Mouse (Mus musculus) small intestine, adult 2 months (tissue): Measurements from ENCODE around the gene Pramef6. TPM values are rescaled to one million over a fixed set of nuclear protein-coding genes. Genes with fewer than 3 reads are reported as not detected.
"Not testable (repeated sequence)": the region's sequence is repeated elsewhere in the genome, so short reads cannot be mapped to it uniquely, and the experiment has no call there.

Experiments
- H3K27ac ChIP-seq: fragments of 200-500 bp; 2 replicates; pipeline ENCODE4 v1.5.1; 2012; ENCODE audit warnings: low read depth, low read length, control low read depth, inconsistent platforms; ENCODE audit not compliant: insufficient read depth
- H3K27me3 ChIP-seq: fragments of 200-500 bp; 2 replicates; pipeline ENCODE4 v1.6.1; 2012; ENCODE audit warnings: mild to moderate bottlenecking, moderate library complexity, low read length, inconsistent platforms; ENCODE audit not compliant: control insufficient read depth, insufficient read depth
- H3K36me3 ChIP-seq: fragments of 200-500 bp; 2 replicates; pipeline ENCODE4 v1.6.1; 2012; ENCODE audit warnings: mild to moderate bottlenecking, low read length, control low read depth, inconsistent platforms; ENCODE audit not compliant: control insufficient read depth, insufficient read depth
- H3K4me1 ChIP-seq: fragments of 200-500 bp; 2 replicates; pipeline ENCODE4 v1.6.1; 2012; ENCODE audit warnings: low read length, inconsistent platforms, mixed read lengths; ENCODE audit not compliant: control insufficient read depth, insufficient read depth, insufficient read length
- H3K4me3 ChIP-seq: fragments of 200-500 bp; 2 replicates; pipeline ENCODE4 v1.5.1; 2012; ENCODE audit warnings: low read depth, mild to moderate bottlenecking, control low read depth, inconsistent platforms, low read length, moderate library complexity
- WGBS: fragments of 180-500 bp; shearing (Covaris S2); methylation state at CpG from one replicate; pipeline ENCODE4 v1.1.7; 2018; 5-methylcytosine and 5-hydroxymethylcytosine counted together
- polyA plus RNA-seq: library from polyadenylated mRNA; depleted of rRNA; stranded (reverse); fragments of >200 nt; gene quantifications from 2 replicates; pipeline ENCODE4 v1.2.3, GENCODE M21; 2012; rRNA removed

Gene Pramef6
- polyA plus RNA-seq = not detected in 2 replicates

DNA sequence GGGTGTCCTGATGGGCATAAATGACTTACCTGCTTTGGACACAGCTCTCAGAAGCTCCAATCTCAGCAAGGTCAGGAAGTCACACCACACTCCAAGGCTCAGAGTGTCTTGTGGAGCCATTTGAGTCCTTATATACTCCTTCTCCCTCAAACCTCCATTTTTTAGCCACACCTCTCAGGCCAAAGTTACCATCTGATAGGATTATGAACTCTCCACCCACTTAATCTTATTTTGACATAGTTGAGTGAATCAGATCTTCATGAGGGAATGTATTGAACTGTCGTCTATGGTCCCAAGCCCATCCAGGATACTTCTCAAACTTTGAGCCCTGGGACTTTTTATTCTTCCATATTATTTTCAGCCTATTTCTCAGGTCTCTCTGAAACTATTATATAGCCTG, at the start of gene Pramef6:
Pramef6 (minus strand) TSS at position 101 of the 400 bp plus-strand sequence.
- H3K4me3 ChIP-seq, H3K27ac ChIP-seq, H3K36me3 ChIP-seq, H3K4me1 ChIP-seq, H3K27me3 ChIP-seq: not testable (repeated sequence)
- 84% methylated on average over 1 of the region's 1 CpGs for WGBS

DNA sequence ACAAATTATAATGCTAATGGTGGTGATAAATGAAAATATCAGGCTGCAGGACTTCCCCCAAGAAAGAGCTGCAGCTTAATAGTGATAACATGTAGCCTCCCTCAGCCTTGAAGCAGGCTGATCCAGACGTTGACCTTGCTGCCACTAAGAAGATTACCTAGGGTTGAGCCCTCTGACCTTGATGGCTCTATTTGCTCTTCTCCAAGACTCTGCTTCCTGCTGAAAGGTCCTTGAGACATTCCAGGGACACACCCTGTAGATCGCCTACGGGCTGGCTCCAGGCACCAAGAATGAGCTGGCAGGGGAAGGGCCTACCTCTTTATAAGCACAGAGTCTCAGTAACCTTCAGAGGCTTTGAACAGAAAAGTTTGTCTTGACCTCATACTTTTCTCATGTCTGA, 5.8 kb downstream of the Pramef6 start:
- not testable (repeated sequence) for H3K27me3 ChIP-seq, H3K36me3 ChIP-seq, H3K4me1 ChIP-seq, H3K4me3 ChIP-seq, H3K27ac ChIP-seq
- WGBS = 76% methylated on average over 3 of the region's 3 CpGs

DNA sequence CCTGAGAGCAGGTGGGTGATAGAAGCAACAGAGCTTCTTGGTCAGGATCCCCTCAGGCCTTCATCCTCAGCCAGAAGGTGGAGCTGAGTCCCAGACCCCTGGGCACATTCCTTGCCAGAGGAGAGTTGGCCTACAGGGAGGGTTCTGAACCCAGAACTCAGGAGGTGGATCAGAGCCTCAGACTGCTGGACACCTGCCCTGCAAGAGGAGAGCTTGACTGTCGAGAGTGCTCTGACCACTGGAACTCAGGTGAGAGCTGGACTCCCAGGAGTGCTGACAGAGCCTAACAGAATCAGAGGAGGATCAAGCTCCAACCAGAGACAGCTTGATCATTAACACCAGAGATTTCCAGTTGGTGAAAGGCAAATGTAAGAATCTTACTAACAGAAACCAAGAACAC, 17.8 kb downstream of the Pramef6 start:
- 77% methylated on average over 1 of the region's 1 CpGs for WGBS

DNA sequence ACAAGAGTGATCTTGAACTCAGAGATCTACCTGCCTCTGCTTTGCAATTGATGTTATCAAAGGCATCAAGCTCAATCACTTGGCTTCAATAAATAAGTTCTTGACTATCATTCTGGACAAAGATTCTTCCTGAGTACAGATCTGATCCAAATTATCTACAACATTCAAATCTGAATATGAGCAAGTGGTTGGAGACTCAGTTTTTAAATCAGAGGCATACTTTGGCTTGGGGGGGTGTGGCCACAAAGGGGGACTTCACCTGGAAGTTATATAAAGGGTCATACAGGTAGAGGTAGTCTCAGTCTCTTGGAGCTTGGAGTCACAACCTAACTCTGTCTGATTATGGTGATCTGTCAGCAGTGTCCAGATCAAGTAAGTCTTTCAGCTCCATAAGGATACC, 54.0 kb downstream of the Pramef6 start, which contains the start of gene Gm13103:
Gm13103 (plus strand) TSS at position 301 of the 400 bp plus-strand sequence.
- not testable (repeated sequence) for H3K27ac ChIP-seq, H3K4me3 ChIP-seq, H3K27me3 ChIP-seq, H3K4me1 ChIP-seq, H3K36me3 ChIP-seq

More for the DNA sequence above, 17.8 kb downstream of the Pramef6 start:
- H3K27ac ChIP-seq, H3K4me1 ChIP-seq, H3K4me3 ChIP-seq, H3K27me3 ChIP-seq, H3K36me3 ChIP-seq: not testable (repeated sequence)

Other genes with a start within 250 kb of the Pramef6 start
- gene Gm13088, start 243.1 kb downstream of the Pramef6 start, polyA plus RNA-seq = not detected in 2 replicates
- gene Gm13089, start 197.7 kb downstream of the Pramef6 start, polyA plus RNA-seq = not detected in 2 replicates
- not detected in 2 replicates for gene Gm13078, start 180.9 kb downstream of the Pramef6 start, polyA plus RNA-seq
- not detected in 2 replicates for gene Gm13023, start 111.0 kb downstream of the Pramef6 start, polyA plus RNA-seq
- gene Gm13084, start 84.3 kb downstream of the Pramef6 start, polyA plus RNA-seq = not detected in 2 replicates
- gene Gm13103, start 53.9 kb downstream of the Pramef6 start, polyA plus RNA-seq = not detected in 2 replicates
- not detected in 2 replicates for gene Pramef25, start 50.6 kb upstream of the Pramef6 start, polyA plus RNA-seq
- gene Gm13101, start 66.6 kb upstream of the Pramef6 start, polyA plus RNA-seq = not detected in 2 replicates
- gene Pramef17, start 94.0 kb upstream of the Pramef6 start, polyA plus RNA-seq = not detected in 2 replicates
- gene Pramel4, start 158.7 kb upstream of the Pramef6 start, polyA plus RNA-seq = not detected in 2 replicates
- not detected in 2 replicates for gene Gm13102, start 206.1 kb upstream of the Pramef6 start, polyA plus RNA-seq